ENCODE assay signal across 14 mouse cellular contexts in genomic region chr7:35230333-35230732, GRCm38 (mm10). TPM values are rescaled to one million over a fixed set of nuclear protein-coding genes. Genes with fewer than 3 reads are reported as not detected.
A peak's percentile ranks its signal among the peaks of the same experiment; 100 is the strongest.
DNase-seq lines count a peak whose midpoint lies in the region; ATAC-seq and TF ChIP-seq lines count a peak whose summit lies in the region.
"Had no signal": no experiment of that assay in that cellular context is flagged by ENCODE, and none has a peak within 500 bp of the region (broad histone marks: within the 10 kb centered on the region; RNA-seq: fewer than 3 reads in every experiment).

No protein-coding gene starts in this region.

- peak; percentile 48 for DNase-seq in hindbrain, embryonic 11.5 days (ENCODE audit: low spot score)
- no peak for DNase-seq in hindbrain, embryonic 14.5 days (ENCODE audit: low spot score)
- DNase-seq in testis, postnatal 14 days (ENCODE audit: low spot score): no peak
- peak; percentile 37 for DNase-seq in c-Kit-positive CD71-positive TER-119-positive erythroid progenitor cells, embryonic 14.5 days (ENCODE audit: low spot score)
- no peak for DNase-seq in stomach, postnatal 0 days (ENCODE audit: low spot score)
- DNase-seq in yolk sac, embryonic 10.5 days (ENCODE audit: low spot score): no peak
- no peak for DNase-seq in right cerebral cortex, postnatal 14 days
- DNase-seq: cerebellum, postnatal 25 days; kidney, postnatal 10 days; thymus, postnatal 14 days had no signal

- no peaks in the 10 kb centered on the region for H3K27me3 ChIP-seq in hindbrain, embryonic 11.5 days (ENCODE audit: control insufficient read depth, insufficient read depth, low read length)
- no peaks in the 10 kb centered on the region for H3K27me3 ChIP-seq in hindbrain, embryonic 14.5 days (ENCODE audit: control insufficient read depth, insufficient read depth, low read length)
- no peaks in the 10 kb centered on the region for H3K27me3 ChIP-seq in testis, adult 2 months (ENCODE audit: control insufficient read depth, insufficient read depth, low read length)
- no peaks in the 10 kb centered on the region for H3K27me3 ChIP-seq in stomach, postnatal 0 days (ENCODE audit: control insufficient read depth, insufficient read depth, low read length)
- H3K27me3 ChIP-seq: forebrain, embryonic 12.5 days; limb, embryonic 13.5 days; midbrain, embryonic 12.5 days had no signal

- H3K4me1 ChIP-seq in hindbrain, embryonic 11.5 days (replicated peaks; ENCODE audit: control insufficient read depth, insufficient read depth, low read length): 0 out of 2 replicates have a peak, but pooled peaks cover 2% of the 10 kb centered on the region
- H3K4me1 ChIP-seq in hindbrain, embryonic 14.5 days (replicated peaks; ENCODE audit: control insufficient read depth, insufficient read depth, low read length): no peaks in the 10 kb centered on the region
- peaks cover 9% of the 10 kb centered on the region for H3K4me1 ChIP-seq in testis, adult 2 months (ENCODE audit: control insufficient read depth, insufficient read depth, low read length)
- H3K4me1 ChIP-seq in stomach, postnatal 0 days (replicated peaks; ENCODE audit: control insufficient read depth, insufficient read depth): no peaks in the 10 kb centered on the region

- H3K4me3 ChIP-seq in hindbrain, embryonic 11.5 days (ENCODE audit: low read depth, low read length): no peak overlapping the region
- no peak overlapping the region for H3K4me3 ChIP-seq in hindbrain, embryonic 14.5 days (replicated peaks; ENCODE audit: low read length)
- no peak overlapping the region for H3K4me3 ChIP-seq in testis, adult 2 months (ENCODE audit: control insufficient read depth, low read depth, low read length)
- H3K4me3 ChIP-seq in stomach, postnatal 0 days (ENCODE audit: low read depth, low read length): no peak overlapping the region
- H3K4me3 ChIP-seq: forebrain, embryonic 12.5 days; limb, embryonic 13.5 days; midbrain, embryonic 12.5 days had no signal

- ATAC-seq in hindbrain, embryonic 11.5 days (ENCODE audit: low FRiP score): no peak
- no peak for ATAC-seq in hindbrain, embryonic 14.5 days (ENCODE audit: low FRiP score)
- no peak for ATAC-seq in stomach, postnatal 0 days (ENCODE audit: low FRiP score, low TSS enrichment)

- H3K4me2 ChIP-seq in hindbrain, embryonic 11.5 days (replicated peaks; ENCODE audit: low read depth, low read length): no peak overlapping the region
- no peak overlapping the region for H3K4me2 ChIP-seq in hindbrain, embryonic 14.5 days (replicated peaks)
- no peak overlapping the region for H3K4me2 ChIP-seq in stomach, postnatal 0 days (replicated peaks; ENCODE audit: low read depth)
- H3K4me2 ChIP-seq: forebrain, embryonic 12.5 days; limb, embryonic 13.5 days; midbrain, embryonic 12.5 days had no signal

- TF ChIP-seq POLR2A in testis, adult 2 months (IDR thresholded peaks at IDR 0.05; ENCODE audit: control insufficient read depth, low read depth, low read length): no peak

- WGBS in hindbrain, embryonic 11.5 days: 70% methylated on average over 3 of the region's 3 CpGs
- 77% methylated on average over 3 of the region's 3 CpGs for WGBS in hindbrain, embryonic 14.5 days
- WGBS in stomach, postnatal 0 days: 74% methylated on average over 3 of the region's 3 CpGs

- no peaks in the 10 kb centered on the region for H3K9me3 ChIP-seq in hindbrain, embryonic 11.5 days (ENCODE audit: control insufficient read depth, low read length)
- H3K9me3 ChIP-seq in hindbrain, embryonic 14.5 days (ENCODE audit: control insufficient read depth, low read length): no peaks in the 10 kb centered on the region
- peaks cover 3% of the 10 kb centered on the region; the same call in 1 of the 2 replicates for H3K9me3 ChIP-seq in stomach, postnatal 0 days (ENCODE audit: control insufficient read depth, low read length)

- no peak overlapping the region for H3K9ac ChIP-seq in hindbrain, embryonic 11.5 days (ENCODE audit: low read depth, low read length)
- H3K9ac ChIP-seq in hindbrain, embryonic 14.5 days: no peak overlapping the region
- no peak overlapping the region for H3K9ac ChIP-seq in stomach, postnatal 0 days (ENCODE audit: low read length)
- H3K9ac ChIP-seq: forebrain, embryonic 12.5 days; limb, embryonic 13.5 days; midbrain, embryonic 12.5 days had no signal

- H3K27ac ChIP-seq in hindbrain, embryonic 11.5 days (ENCODE audit: low read depth, low read length): no peak overlapping the region
- H3K27ac ChIP-seq in hindbrain, embryonic 14.5 days: no peak overlapping the region
- H3K27ac ChIP-seq in testis, adult 2 months (ENCODE audit: control insufficient read depth, insufficient read depth, low read depth, low read length): no peak overlapping the region
- no peak overlapping the region for H3K27ac ChIP-seq in stomach, postnatal 0 days (replicated peaks)
- H3K27ac ChIP-seq: forebrain, embryonic 12.5 days; limb, embryonic 13.5 days; midbrain, embryonic 12.5 days had no signal

- H3K36me3 ChIP-seq in hindbrain, embryonic 11.5 days (ENCODE audit: control insufficient read depth, insufficient read depth, low read length): no peaks in the 10 kb centered on the region
- no peaks in the 10 kb centered on the region for H3K36me3 ChIP-seq in hindbrain, embryonic 14.5 days (replicated peaks; ENCODE audit: control insufficient read depth, insufficient read depth)
- no peaks in the 10 kb centered on the region for H3K36me3 ChIP-seq in testis, adult 2 months (ENCODE audit: control insufficient read depth, insufficient read depth, low read length)
- no peaks in the 10 kb centered on the region for H3K36me3 ChIP-seq in stomach, postnatal 0 days (ENCODE audit: control insufficient read depth, insufficient read depth, low read length)
- H3K36me3 ChIP-seq: forebrain, embryonic 12.5 days; limb, embryonic 13.5 days; midbrain, embryonic 12.5 days had no signal

- peak; percentile 38; the same call in 1 of the 2 replicates for TF ChIP-seq CTCF in testis, adult 2 months (IDR thresholded peaks at IDR 0.05; ENCODE audit: control insufficient read depth, insufficient read depth, insufficient replicate concordance, low read depth, low read length)
- peak; percentile 43 for TF ChIP-seq CTCF in stomach, postnatal 0 days (IDR thresholded peaks at IDR 0.05; ENCODE audit: low read depth)

- no peak for TF ChIP-seq EP300 in stomach, postnatal 0 days (optimal IDR thresholded peaks at IDR 0.05)

RNA-seq across cellular contexts. Expression of gene Lrp3, which starts 15.0 kb away (rescaled TPM):
- polyA plus RNA-seq in hindbrain, embryonic 11.5 days (2014; fragmentation: Nextera tagmentation; extraction: Ambion mirVana): 14.8 and 17.5 TPM in 2 replicates
- polyA plus RNA-seq in hindbrain, embryonic 14.5 days (2014; fragmentation: Nextera tagmentation; extraction: Ambion mirVana): 25.1 and 27.3 TPM in 2 replicates
- polyA plus RNA-seq in testis, adult 2 months (2012; rRNA removed): 0.67 and 0.70 TPM in 2 replicates
- polyA plus RNA-seq in stomach, postnatal 0 days (2015; fragmentation: Nextera tagmentation; extraction: Ambion mirVana): 1.6 and 2.6 TPM in 2 replicates

RNA-seq across cellular contexts. Expression of gene Slc7a10, which starts 44.1 kb away (rescaled TPM):
- polyA plus RNA-seq in hindbrain, embryonic 11.5 days (2014; fragmentation: Nextera tagmentation; extraction: Ambion mirVana): 0.73 and 1.0 TPM in 2 replicates
- polyA plus RNA-seq in hindbrain, embryonic 14.5 days (2014; fragmentation: Nextera tagmentation; extraction: Ambion mirVana): 18.7 and 21.2 TPM in 2 replicates
- polyA plus RNA-seq in testis, adult 2 months (2012; rRNA removed): 0.61 and 0.64 TPM in 2 replicates
- 0.82 and 0.98 TPM in 2 replicates for polyA plus RNA-seq in stomach, postnatal 0 days (2015; fragmentation: Nextera tagmentation; extraction: Ambion mirVana)

Comparison
In these comparisons a context has a peak if more than half of its experiments do, and no peak if none do; other contexts are left out.
1. DNase-seq: peak in hindbrain, embryonic 11.5 days (single experiment) and c-Kit-positive CD71-positive TER-119-positive erythroid progenitor cells, embryonic 14.5 days (single experiment); none in hindbrain, embryonic 14.5 days (single experiment), testis, postnatal 14 days (single experiment), stomach, postnatal 0 days (single experiment), yolk sac, embryonic 10.5 days (single experiment) and right cerebral cortex, postnatal 14 days (single experiment).